Mouse (Mus musculus): ENCODE data around the gene Elmo3.

- TF ChIP-seq CTCF (IDR thresholded peaks at IDR 0.05; ENCODE audit: extremely low read depth, insufficient read length, insufficient replicate concordance, low read depth, low read length), result peak; percentile 73
- no peak for TF ChIP-seq POLR2A (IDR thresholded peaks at IDR 0.05; ENCODE audit: low read depth, low read length)
Observed at GRCm38 (mm10) chr8:105283074-105283473, 22.3 kb upstream of the Elmo3 start.

All from small intestine, adult 2 months (tissue).